Mouse (Mus musculus) adrenal gland, postnatal 36 days (tissue): Measurements from ENCODE around the gene Gm13769. TPM values are rescaled to one million over a fixed set of nuclear protein-coding genes. Genes with fewer than 3 reads are reported as not detected.
"Not testable (repeated sequence)": the region's sequence is repeated elsewhere in the genome, so short reads cannot be mapped to it uniquely, and the experiment has no call there.

Experiments
- DNase-seq, 2 experiments: peaks; one replicate each; pipeline ENCODE4 v3.0.0; 2021; ENCODE audit warnings: mixed read lengths in 1 of 2
- long read RNA-seq, 2 experiments: library from polyadenylated mRNA; stranded (forward); transcript quantifications; one replicate each; pipeline ENCODE4 v2.0.0; 2021; ENCODE audit warnings: borderline sequencing depth in 2 of 2
- total RNA-seq, 2 experiments: library from RNA; stranded (reverse); gene quantifications; 2 replicates each; pipeline ENCODE4 v1.2.3; 2021

Gene Gm13769
- total RNA-seq: under 1 TPM in 1 of 2 experiments, not detected in 1; 0.16 TPM
- long read RNA-seq, experiment 1: 0 reads
- long read RNA-seq, experiment 2: 0 reads

- not testable (repeated sequence) for DNase-seq
Observed at GRCm38 (mm10) chr2:90321900-90322299, at the start of gene Gm13769. Gene Gm13769 (plus strand): TSS chr2:90322200.

DNA sequence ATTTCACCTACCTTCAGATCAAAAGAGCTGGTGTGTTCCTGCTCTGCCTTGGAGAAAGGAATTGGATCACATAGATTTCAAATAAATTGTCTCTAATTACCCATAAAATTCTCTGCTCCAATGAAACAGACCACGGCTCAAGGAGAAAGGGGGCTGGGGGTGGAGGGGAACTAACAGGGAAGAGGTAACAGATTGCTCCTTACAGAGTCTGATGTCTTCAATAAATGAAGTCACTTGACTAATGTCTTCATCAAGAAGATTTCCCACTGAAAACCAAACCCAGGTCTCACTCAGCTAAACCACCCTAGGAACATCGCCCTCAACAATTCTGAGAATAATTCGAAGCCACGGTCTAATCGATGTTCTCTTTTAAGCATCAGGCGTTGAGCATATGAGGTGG, 29.3 kb upstream of the Gm13769 start, which contains the start of gene Olfr1272:
Gene Olfr1272, minus strand, starts transcription at position 101 of the 400 bp plus-strand sequence.
- DNase-seq: no peak

DNA sequence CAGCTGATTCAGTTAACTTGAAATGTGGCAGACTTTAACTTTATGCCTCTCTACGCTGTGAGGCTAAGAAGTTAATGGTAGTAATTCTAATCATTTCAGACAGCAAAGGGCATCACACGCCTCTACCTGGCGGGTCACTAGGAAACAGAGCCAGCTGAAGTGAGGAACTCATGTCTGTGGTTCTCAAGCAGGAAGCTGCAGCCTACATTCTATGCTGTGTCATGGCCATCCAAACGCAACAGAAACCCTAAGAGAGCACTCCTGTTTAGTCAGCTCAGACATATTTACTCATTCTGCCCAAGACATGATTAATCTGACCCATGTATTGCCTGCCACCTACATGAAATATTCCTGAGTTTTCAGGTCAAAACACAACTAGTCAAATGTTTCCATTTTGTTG, 24.7 kb downstream of the Gm13769 start:
- not testable (repeated sequence) for DNase-seq

GRCm38 (mm10) chr2:90351047-90351446, 29.0 kb downstream of the Gm13769 start:
- not testable (repeated sequence) for DNase-seq

DNA sequence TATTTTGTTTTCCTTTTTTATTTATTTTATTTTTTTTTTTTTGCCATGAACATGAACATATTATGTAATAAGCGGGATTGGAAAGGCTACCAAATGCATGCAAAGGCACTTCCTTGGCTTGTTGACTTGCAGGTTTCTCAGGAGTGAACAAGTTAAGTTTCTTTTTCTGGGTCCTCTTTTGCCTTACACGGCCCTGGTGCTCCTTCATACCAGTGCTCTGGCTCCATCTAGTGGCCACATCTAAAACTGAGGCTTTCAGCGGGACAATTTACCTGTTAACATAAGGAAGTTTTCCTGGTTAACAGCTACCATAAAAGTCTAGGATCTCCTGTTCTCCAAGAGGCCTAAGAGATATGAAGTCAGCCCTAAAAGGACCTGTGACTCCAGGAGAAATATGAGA, 29.5 kb downstream of the Gm13769 start:
- not testable (repeated sequence) for DNase-seq

DNA sequence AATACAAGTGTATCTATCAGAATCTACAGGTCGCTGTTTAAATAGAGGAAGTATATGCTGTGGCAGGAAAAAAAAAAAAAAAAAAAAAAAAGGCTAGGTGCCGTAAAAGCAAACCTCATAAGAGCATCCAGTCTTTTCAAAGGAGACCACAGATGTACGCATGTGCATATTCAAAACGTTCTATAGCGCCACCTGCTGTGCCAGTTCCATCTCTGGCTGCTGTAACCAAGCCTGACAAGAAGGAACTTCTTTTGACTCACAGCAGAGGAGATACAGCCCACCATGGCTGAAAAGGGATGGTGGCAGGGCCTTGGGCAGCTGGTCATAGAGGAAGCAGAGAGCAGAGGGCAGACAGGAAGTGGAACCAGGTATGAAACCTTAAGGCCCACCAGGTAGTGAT, 37.2 kb downstream of the Gm13769 start:
- DNase-seq: not testable (repeated sequence)

DNA sequence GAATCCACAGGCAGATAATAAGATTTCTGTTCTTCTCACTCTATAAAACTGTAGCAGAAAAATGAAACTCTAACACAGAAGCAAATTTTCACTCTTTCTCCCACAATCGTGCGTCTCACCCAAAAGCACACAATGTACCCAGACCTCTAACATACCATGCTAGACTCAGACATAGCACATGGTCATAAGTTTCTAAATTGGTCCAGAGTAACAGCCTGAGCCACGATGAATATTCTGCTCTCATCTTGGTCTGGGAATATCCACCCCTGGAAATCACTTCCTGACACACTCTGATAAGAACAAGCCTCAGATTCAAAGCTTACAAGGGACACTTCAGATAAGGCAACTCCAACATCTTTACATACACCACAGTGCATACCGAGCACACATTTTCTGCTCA, 38.2 kb downstream of the Gm13769 start:
- not testable (repeated sequence) for DNase-seq

Other genes starting within 250 kb of the Gm13769 start
- not detected for gene Olfr1269, start 200.8 kb upstream of the Gm13769 start, total RNA-seq
- gene Olfr32, start 179.9 kb upstream of the Gm13769 start, total RNA-seq: not detected
- gene Olfr1270, start 169.1 kb upstream of the Gm13769 start, total RNA-seq: not detected
- not detected for gene Olfr1506, start 97.7 kb upstream of the Gm13769 start, total RNA-seq
- not detected for gene Olfr142, start 64.6 kb upstream of the Gm13769 start, total RNA-seq
- not detected for gene Olfr1271, start 51.2 kb upstream of the Gm13769 start, total RNA-seq
- not detected for gene Olfr1272, start 29.4 kb upstream of the Gm13769 start, total RNA-seq
- not detected for gene Olfr1274-ps, start 76.5 kb downstream of the Gm13769 start, total RNA-seq